In the genomic region with DNA sequence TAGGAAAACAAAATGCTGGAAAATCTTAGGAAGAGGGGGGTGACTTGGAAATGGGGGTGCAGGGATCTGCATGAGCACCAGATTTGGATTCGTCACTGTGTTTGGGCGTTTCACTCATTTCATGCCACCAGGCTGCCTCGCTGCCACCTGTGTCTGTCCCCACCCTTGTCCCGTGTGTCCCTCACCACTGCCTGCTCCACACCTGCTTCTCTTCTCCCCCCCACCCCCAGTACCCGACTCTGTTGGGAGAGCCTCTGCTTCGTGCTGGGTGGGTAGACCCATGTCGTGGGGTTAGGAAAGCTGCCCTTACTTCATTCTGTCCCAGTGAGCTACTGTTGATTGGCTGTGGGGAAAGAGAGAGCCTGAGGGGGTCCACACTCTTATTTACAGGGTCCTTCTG, we compare ENCODE assay signal across 24 mouse cellular contexts. TPM values are rescaled to one million over a fixed set of nuclear protein-coding genes. Genes with fewer than 3 reads are reported as not detected.
DNase-seq lines count a peak whose midpoint lies in the region; ATAC-seq and TF ChIP-seq lines count a peak whose summit lies in the region.
"Had no signal": no experiment of that assay in that cellular context is flagged by ENCODE, and none has a peak within 500 bp of the region (broad histone marks: within the 10 kb centered on the region; RNA-seq: fewer than 3 reads in every experiment).

No protein-coding gene starts in this region.

- intact Hi-C loops in heart, postnatal 14 days (cut with DNase I) = no loop called here

- H3K9me3 ChIP-seq in heart, embryonic 10.5 days = no peaks in the 10 kb centered on the region
- no peaks in the 10 kb centered on the region for H3K9me3 ChIP-seq in heart, embryonic 15.5 days (replicated peaks)
- no peaks in the 10 kb centered on the region for H3K9me3 ChIP-seq in hindbrain, postnatal 0 days (ENCODE audit: low read length)
- H3K9me3 ChIP-seq: hindbrain, embryonic 13.5 days; liver, embryonic 12.5 days; megakaryocyte, embryonic 14.5 days; midbrain, embryonic 12.5 days; neural tube, embryonic 13.5 days had no signal

- no peak for TF ChIP-seq CTCF in hindbrain, postnatal 0 days (IDR thresholded peaks at IDR 0.05; ENCODE audit: low read depth)

- WGBS in heart, embryonic 10.5 days = 81% methylated on average over 7 of the region's 7 CpGs
- WGBS in heart, embryonic 15.5 days = 81% methylated on average over 7 of the region's 7 CpGs
- WGBS in hindbrain, postnatal 0 days = 94% methylated on average over 7 of the region's 7 CpGs

- no peaks in the 10 kb centered on the region for H3K27me3 ChIP-seq in heart, embryonic 10.5 days (ENCODE audit: insufficient read depth, poor library complexity, severe bottlenecking)
- H3K27me3 ChIP-seq in heart, embryonic 15.5 days = no peaks in the 10 kb centered on the region
- no peaks in the 10 kb centered on the region for H3K27me3 ChIP-seq in hindbrain, postnatal 0 days (ENCODE audit: insufficient read depth, low read length)
- H3K27me3 ChIP-seq: hindbrain, embryonic 13.5 days; liver, embryonic 12.5 days; megakaryocyte, embryonic 14.5 days; midbrain, embryonic 12.5 days; neural tube, embryonic 13.5 days had no signal

- peaks cover 85% of the 10 kb centered on the region for H3K36me3 ChIP-seq in heart, embryonic 10.5 days
- H3K36me3 ChIP-seq in heart, embryonic 15.5 days = peaks cover 50% of the 10 kb centered on the region
- peaks cover 43% of the 10 kb centered on the region for H3K36me3 ChIP-seq in hindbrain, postnatal 0 days (ENCODE audit: insufficient read depth, low read length)

- no peak for ATAC-seq in heart, embryonic 15.5 days (replicated peaks; ENCODE audit: insufficient number of reproducible peaks, insufficient read depth, low FRiP score, low read depth)
- no peak for ATAC-seq in hindbrain, postnatal 0 days
- ATAC-seq: CD4-positive, CD25-positive, alpha-beta regulatory T cell, adult 4 months; forebrain, embryonic 16.5 days; liver, embryonic 12.5 days; liver, postnatal 0 days had no signal

- H3K4me3 ChIP-seq in heart, embryonic 10.5 days = no peak overlapping the region
- no peak overlapping the region for H3K4me3 ChIP-seq in heart, embryonic 15.5 days
- no peak overlapping the region for H3K4me3 ChIP-seq in hindbrain, postnatal 0 days (ENCODE audit: low read length)
- H3K4me3 ChIP-seq: erythroblast, embryonic 14.5 days; hindbrain, embryonic 13.5 days; liver, embryonic 12.5 days; megakaryocyte, embryonic 14.5 days; midbrain, embryonic 12.5 days; neural tube, embryonic 13.5 days had no signal

- H3K4me2 ChIP-seq in heart, embryonic 15.5 days = peak overlapping the region; percentile 24; the same call in 1 of the 2 replicates
- no peak overlapping the region for H3K4me2 ChIP-seq in hindbrain, postnatal 0 days (ENCODE audit: low read depth, low read length)
- H3K4me2 ChIP-seq: hindbrain, embryonic 13.5 days; liver, embryonic 12.5 days; midbrain, embryonic 12.5 days; neural tube, embryonic 13.5 days had no signal

- H3K27ac ChIP-seq in heart, embryonic 10.5 days = peak overlapping the region; percentile 82
- peak overlapping the region; percentile 92 for H3K27ac ChIP-seq in heart, embryonic 15.5 days
- no peak overlapping the region for H3K27ac ChIP-seq in hindbrain, postnatal 0 days
- H3K27ac ChIP-seq: hindbrain, embryonic 13.5 days; liver, embryonic 12.5 days; midbrain, embryonic 12.5 days; neural tube, embryonic 13.5 days had no signal

- H3K9ac ChIP-seq in heart, embryonic 15.5 days = peak overlapping the region; percentile 29; the same call in 1 of the 2 replicates
- no peak overlapping the region for H3K9ac ChIP-seq in hindbrain, postnatal 0 days (replicated peaks; ENCODE audit: low read length)
- H3K9ac ChIP-seq: hindbrain, embryonic 13.5 days; liver, embryonic 12.5 days; liver, postnatal 0 days; midbrain, embryonic 12.5 days; neural tube, embryonic 13.5 days had no signal

- peaks cover 97% of the 10 kb centered on the region for H3K4me1 ChIP-seq in heart, embryonic 10.5 days
- peaks cover 93% of the 10 kb centered on the region for H3K4me1 ChIP-seq in heart, embryonic 15.5 days (replicated peaks)
- peaks cover 10% of the 10 kb centered on the region for H3K4me1 ChIP-seq in hindbrain, postnatal 0 days (ENCODE audit: insufficient read depth, low read length)

- no peak for DNase-seq in heart, embryonic 10.5 days (ENCODE audit: low spot score)
- DNase-seq in heart, postnatal 14 days = no peak
- DNase-seq in heart, adult 9 months (ENCODE audit: low spot score in 2 of 2) = no peak
- DNase-seq in thymus, postnatal 10 days (ENCODE audit: low spot score in 2 of 2) = peak; percentile 38 to 42
- DNase-seq in hindbrain, postnatal 0 days (ENCODE audit: low spot score) = no peak
- no peak for DNase-seq in right cerebral cortex, postnatal 25 days
- DNase-seq: cerebellum, adult 2 months; cerebellum, postnatal 14 days; gastrocnemius, postnatal 10 days; kidney, adult 9 months; kidney, postnatal 10 days; layer of hippocampus, postnatal 36 days; left cerebral cortex, postnatal 4 days; liver, postnatal 0 days had no signal

RNA-seq across cellular contexts. Expression of a gene that starts 6.8 kb away (rescaled TPM):
- 24.0 and 31.4 TPM in 2 replicates for polyA plus RNA-seq in heart, embryonic 10.5 days (2016; fragmentation: Nextera tagmentation; extraction: Ambion mirVana)
- 10 to 100 TPM; 17.6 to 18.1 TPM for total RNA-seq in heart, postnatal 14 days (2021)
- 26.9 and 34.6 TPM in 2 replicates for polyA plus RNA-seq in heart, embryonic 15.5 days (2015; fragmentation: Nextera tagmentation; extraction: Ambion mirVana)
- 31.7 and 31.8 TPM in 2 replicates for total RNA-seq in hindbrain, postnatal 0 days (2014; rRNA removed)
- polyA plus RNA-seq in hindbrain, postnatal 0 days (2015; fragmentation: Nextera tagmentation; extraction: Ambion mirVana) = 14.1 and 15.9 TPM in 2 replicates

RNA-seq across cellular contexts. Expression of a gene that starts 30.2 kb away (rescaled TPM):
- polyA plus RNA-seq in heart, embryonic 10.5 days (2016; fragmentation: Nextera tagmentation; extraction: Ambion mirVana) = 15.5 and 15.9 TPM in 2 replicates
- 10 to 100 TPM; 22.0 to 28.0 TPM for total RNA-seq in heart, postnatal 14 days (2021)
- polyA plus RNA-seq in heart, embryonic 15.5 days (2015; fragmentation: Nextera tagmentation; extraction: Ambion mirVana) = 30.4 and 34.7 TPM in 2 replicates
- total RNA-seq in hindbrain, postnatal 0 days (2014; rRNA removed) = 218 and 236 TPM in 2 replicates
- 49.6 and 53.3 TPM in 2 replicates for polyA plus RNA-seq in hindbrain, postnatal 0 days (2015; fragmentation: Nextera tagmentation; extraction: Ambion mirVana)

RNA-seq across cellular contexts. Expression of a gene that starts 30.2 kb away (rescaled TPM):
- polyA plus RNA-seq in heart, embryonic 10.5 days (2016; fragmentation: Nextera tagmentation; extraction: Ambion mirVana) = 0.75 and 0.79 TPM in 2 replicates
- under 1 TPM; 0.10 to 0.19 TPM for total RNA-seq in heart, postnatal 14 days (2021)
- 0.27 and 0.57 TPM in 2 replicates for polyA plus RNA-seq in heart, embryonic 15.5 days (2015; fragmentation: Nextera tagmentation; extraction: Ambion mirVana)
- 2.8 and 4.3 TPM in 2 replicates for total RNA-seq in hindbrain, postnatal 0 days (2014; rRNA removed)
- polyA plus RNA-seq in hindbrain, postnatal 0 days (2015; fragmentation: Nextera tagmentation; extraction: Ambion mirVana) = 0.55 and 0.74 TPM in 2 replicates
- total RNA-seq: granulocyte monocyte progenitor cell, adult 5-6 weeks had no signal

RNA-seq across cellular contexts. Expression of a gene that starts 35.9 kb away (rescaled TPM):
- polyA plus RNA-seq in heart, embryonic 10.5 days (2016; fragmentation: Nextera tagmentation; extraction: Ambion mirVana) = 4.8 and 9.8 TPM in 2 replicates
- 10 to 100 TPM in 1 of 2 experiments, 1 to 10 TPM in 1; 3.9 to 14.1 TPM for total RNA-seq in heart, postnatal 14 days (2021)
- 18.0 and 18.3 TPM in 2 replicates for polyA plus RNA-seq in heart, embryonic 15.5 days (2015; fragmentation: Nextera tagmentation; extraction: Ambion mirVana)
- 625 and 1,276 TPM in 2 replicates for total RNA-seq in hindbrain, postnatal 0 days (2014; rRNA removed)
- 103 and 109 TPM in 2 replicates for polyA plus RNA-seq in hindbrain, postnatal 0 days (2015; fragmentation: Nextera tagmentation; extraction: Ambion mirVana)

RNA-seq across cellular contexts. Expression of a gene that starts 45.9 kb away (rescaled TPM):
- 169 and 213 TPM in 2 replicates for polyA plus RNA-seq in heart, embryonic 10.5 days (2016; fragmentation: Nextera tagmentation; extraction: Ambion mirVana)
- total RNA-seq in heart, postnatal 14 days (2021) = 100 to 1,000 TPM; 150 to 151 TPM
- 170 and 210 TPM in 2 replicates for polyA plus RNA-seq in heart, embryonic 15.5 days (2015; fragmentation: Nextera tagmentation; extraction: Ambion mirVana)
- total RNA-seq in hindbrain, postnatal 0 days (2014; rRNA removed) = 975 and 1,069 TPM in 2 replicates
- polyA plus RNA-seq in hindbrain, postnatal 0 days (2015; fragmentation: Nextera tagmentation; extraction: Ambion mirVana) = 649 and 670 TPM in 2 replicates

Comparison
In these comparisons a context has a peak if more than half of its experiments do, and no peak if none do; other contexts are left out.
1. DNase-seq: peak in thymus, postnatal 10 days (2 of 2); none in heart, embryonic 10.5 days (single experiment), heart, postnatal 14 days (0 of 2), heart, adult 9 months (0 of 2), hindbrain, postnatal 0 days (single experiment) and right cerebral cortex, postnatal 25 days (single experiment).